Mouse (Mus musculus): Measurements from ENCODE around the gene Gse1. TPM values are rescaled to one million over a fixed set of nuclear protein-coding genes. Genes with fewer than 3 reads are reported as not detected.

The Gse1 gene
- total and polyA plus RNA-seq, 3 experiments = 23.6 to 128 (median 66.9) TPM

DNA sequence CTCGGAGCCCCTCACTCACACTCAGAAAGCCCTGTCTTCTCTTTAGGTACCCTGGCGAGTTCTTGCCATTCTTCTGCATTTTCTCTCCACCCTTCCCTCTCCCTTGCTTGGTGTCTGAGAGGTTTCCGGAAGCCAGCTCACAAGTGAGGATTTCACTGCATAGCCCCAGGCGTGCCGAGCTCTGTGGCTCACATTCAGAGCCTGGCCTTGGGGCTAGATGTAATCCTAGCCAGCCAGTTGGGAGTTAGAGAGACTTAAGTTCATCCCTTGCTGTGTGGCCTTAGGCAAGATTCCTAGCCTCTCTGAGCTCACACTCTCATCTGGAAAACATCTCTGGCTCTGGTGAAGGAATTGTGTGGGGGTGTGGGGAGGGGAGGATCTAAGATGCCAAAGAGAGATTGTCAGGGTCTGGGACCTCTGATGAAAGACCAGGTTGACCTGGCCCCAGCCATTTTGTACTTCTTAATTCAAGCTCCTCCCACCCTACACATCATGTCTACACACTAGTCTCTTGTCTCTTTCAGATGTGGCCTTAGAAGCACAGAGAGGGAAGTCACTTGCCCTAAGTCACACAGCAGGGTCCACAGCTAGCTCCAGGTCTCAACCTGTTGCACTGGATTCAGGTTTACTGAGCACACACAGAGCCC lies 108.8 kb downstream of the Gse1 start (continued):
- TF ChIP-seq MYB (IDR thresholded peaks at IDR 0.05; ENCODE audit: low read depth, low read length) (no peak), ZMIZ1 (IDR thresholded peaks at IDR 0.05; ENCODE audit: low read depth, low read length) (peak; percentile 78), SIN3A (IDR thresholded peaks at IDR 0.05; ENCODE audit: low read length) (peak; percentile 72; the same call in 1 of the 2 replicates), MAX (IDR thresholded peaks at IDR 0.05; ENCODE audit: low read length) (no peak)

DNA sequence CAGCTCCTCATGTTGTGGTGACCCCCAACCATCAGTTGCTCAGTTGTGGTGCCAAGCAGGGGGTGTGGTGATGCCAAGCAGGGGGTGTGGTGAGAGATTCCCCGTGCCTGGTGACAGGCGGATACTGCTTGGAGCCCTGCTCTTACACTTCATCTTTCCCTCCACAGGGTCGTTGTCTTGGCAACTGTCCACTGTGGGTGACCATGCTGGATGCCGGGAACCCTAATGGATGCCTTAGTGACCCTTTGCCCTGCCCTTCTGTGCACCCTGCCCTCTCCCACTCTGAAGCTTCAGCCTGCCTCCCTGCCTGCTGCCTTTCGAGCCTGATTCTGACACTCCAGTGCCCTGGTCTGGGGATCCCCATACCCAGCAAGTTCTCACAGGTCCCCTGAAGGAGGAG lies 109.4 kb downstream of the Gse1 start:
- no peak overlapping the region for H3K4me3 ChIP-seq (ENCODE audit: control insufficient read depth in 1 of 2, insufficient read depth in 1 of 2, low read depth in 2 of 2, low read length in 2 of 2)
- no peak for TF ChIP-seq POLR2A (IDR thresholded peaks at IDR 0.05; ENCODE audit: control insufficient read depth in 1 of 2, insufficient read depth in 1 of 2, low read depth in 1 of 2, low read length in 2 of 2, poor library complexity in 1 of 2)
- no peak for TF ChIP-seq UBTF (IDR thresholded peaks at IDR 0.05; ENCODE audit: borderline replicate concordance, insufficient read depth, low read depth, low read length)
- no peak for TF ChIP-seq EP300 (IDR thresholded peaks at IDR 0.05; ENCODE audit: low read depth in 1 of 2, low read length in 2 of 2)
- no peak for TF ChIP-seq BHLHE40 (IDR thresholded peaks at IDR 0.05; ENCODE audit: borderline replicate concordance, low read depth, low read length)
- no peak for TF ChIP-seq SMC3 (IDR thresholded peaks at IDR 0.05; ENCODE audit: low read depth, low read length)
- no peak for TF ChIP-seq MEF2A (IDR thresholded peaks at IDR 0.05; ENCODE audit: extremely low read depth, insufficient replicate concordance, low read depth, low read length, poor library complexity, severe bottlenecking)
- no peak for TF ChIP-seq SIN3A (IDR thresholded peaks at IDR 0.05; ENCODE audit: low read length)
- TF ChIP-seq ETS1 (IDR thresholded peaks at IDR 0.05; ENCODE audit: low read depth, low read length) = no peak
- TF ChIP-seq JUND (IDR thresholded peaks at IDR 0.05; ENCODE audit: low read depth, low read length) = no peak
- no peaks in the 10 kb centered on the region for H3K9me3 ChIP-seq (replicated peaks; ENCODE audit: insufficient read depth, low read length)

DNA sequence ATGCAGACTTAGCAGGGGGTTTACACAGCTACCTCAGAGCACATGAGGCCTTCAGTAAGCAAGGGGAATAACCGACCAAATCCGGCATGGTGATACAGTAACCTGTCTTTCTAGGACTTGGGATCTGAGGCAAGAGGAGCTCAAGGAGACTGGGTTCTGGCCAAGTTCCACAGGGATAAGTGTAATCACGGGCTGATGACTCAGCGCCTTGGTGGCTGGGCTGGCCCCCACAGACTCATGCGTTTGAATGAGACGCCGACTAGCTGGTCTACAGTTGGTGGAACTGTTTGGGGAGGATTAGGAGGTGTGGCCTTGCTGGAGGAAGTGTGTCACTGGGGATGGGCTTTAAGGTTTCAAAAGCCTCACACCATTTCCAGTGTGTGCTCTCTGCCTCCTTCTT lies 110.4 kb downstream of the Gse1 start:
- peak; percentile 56 for DNase-seq (ENCODE audit: low read depth, low spot score)
- no peaks in the 10 kb centered on the region for H3K9me3 ChIP-seq (replicated peaks; ENCODE audit: insufficient read depth, low read length)
- H3K27ac ChIP-seq (ENCODE audit: control insufficient read depth, low read depth, low read length) = no peak overlapping the region
- no peaks in the 10 kb centered on the region; the same call in 1 of the 2 replicates for H3K79me2 ChIP-seq (ENCODE audit: control insufficient read depth, insufficient read depth, low read length, poor library complexity)
- no peak overlapping the region for H3K9ac ChIP-seq (ENCODE audit: control insufficient read depth, low read depth, low read length, poor library complexity, severe bottlenecking)
- peaks cover 16 to 42% of the 10 kb centered on the region in 2 experiments for H3K4me1 ChIP-seq (ENCODE audit: control insufficient read depth in 1 of 2, insufficient read depth in 2 of 2, low read length in 2 of 2)
- no peaks in the 10 kb centered on the region for H3K27me3 ChIP-seq (ENCODE audit: control insufficient read depth in 1 of 2, insufficient read depth in 2 of 2, low read length in 2 of 2)
- no peak for TF ChIP-seq POLR2AphosphoS5 (IDR thresholded peaks at IDR 0.05; ENCODE audit: borderline replicate concordance, low read depth, low read length)
- TF ChIP-seq EP300 (IDR thresholded peaks at IDR 0.05; ENCODE audit: low read depth in 1 of 2, low read length in 2 of 2) = 0 out of 4 replicates have a peak, but pooled peaks of 1 of the 2 experiments have one; percentile 4
- no peak overlapping the region for H3K4me3 ChIP-seq (ENCODE audit: control insufficient read depth in 1 of 2, insufficient read depth in 1 of 2, low read depth in 2 of 2, low read length in 2 of 2)
- peaks cover 0 to 19% of the 10 kb centered on the region in 2 experiments; a peak in 2 of 4 replicates for H3K36me3 ChIP-seq (ENCODE audit: control insufficient read depth in 1 of 2, insufficient read depth in 2 of 2, low read length in 2 of 2)

More for the DNA sequence above, 109.4 kb downstream of the Gse1 start:
- DNase-seq (ENCODE audit: low read depth, low spot score) = no peak
- Histone ChIP-seq H3K9ac (ENCODE audit: control insufficient read depth, low read depth, low read length, poor library complexity, severe bottlenecking) (peak overlapping the region; percentile 4; the same call in 1 of the 2 replicates), H3K27ac (ENCODE audit: control insufficient read depth, low read depth, low read length) (peak overlapping the region; percentile 96), H3K36me3 (ENCODE audit: control insufficient read depth in 1 of 2, insufficient read depth in 2 of 2, low read length in 2 of 2) (peaks cover 0 to 19% of the 10 kb centered on the region in 2 experiments; a peak in 2 of 4 replicates), H3K79me2 (ENCODE audit: control insufficient read depth, insufficient read depth, low read length, poor library complexity) (peaks cover 3% of the 10 kb centered on the region; the same call in 1 of the 2 replicates), H3K4me1 (ENCODE audit: control insufficient read depth in 1 of 2, insufficient read depth in 2 of 2, low read length in 2 of 2) (peaks cover 16 to 35% of the 10 kb centered on the region in 2 experiments), H3K27me3 (ENCODE audit: control insufficient read depth in 1 of 2, insufficient read depth in 2 of 2, low read length in 2 of 2) (no peaks in the 10 kb centered on the region)

Measured in MEL (cell line).